ENCODE assay signal across 8 mouse cellular contexts in genomic region chr7:98177929-98178559, GRCm38 (mm10). TPM values are rescaled to one million over a fixed set of nuclear protein-coding genes. Genes with fewer than 3 reads are reported as not detected.
DNase-seq lines count a peak whose midpoint lies in the region; ATAC-seq lines count a peak whose summit lies in the region.

TSS of gene Capn5 (minus strand) at chr7:98178274.

- peak within 1 kb of the TSS; percentile 63 for H3K4me2 ChIP-seq in embryonic facial prominence, embryonic 11.5 days (ENCODE audit: low read depth, low read length)
- peak within 1 kb of the TSS; percentile 79 for H3K4me2 ChIP-seq in limb, embryonic 15.5 days
- peak within 1 kb of the TSS; percentile 81 for H3K4me2 ChIP-seq in midbrain, embryonic 16.5 days (ENCODE audit: low read length)
- peak within 1 kb of the TSS; percentile 76 for H3K4me2 ChIP-seq in stomach, embryonic 14.5 days (replicated peaks; ENCODE audit: low read depth, low read length)

- no peaks in the 10 kb centered on the region for H3K27me3 ChIP-seq in embryonic facial prominence, embryonic 11.5 days (ENCODE audit: control insufficient read depth, insufficient read depth, low read length)
- H3K27me3 ChIP-seq in limb, embryonic 15.5 days = no peaks in the 10 kb centered on the region
- peaks cover 3% of the 10 kb centered on the region for H3K27me3 ChIP-seq in midbrain, embryonic 16.5 days (ENCODE audit: control insufficient read depth, insufficient read depth, low read depth, low read length)
- H3K27me3 ChIP-seq in stomach, embryonic 14.5 days (ENCODE audit: control insufficient read depth, insufficient read depth, low read length) = no peaks in the 10 kb centered on the region

- H3K4me3 ChIP-seq in embryonic facial prominence, embryonic 11.5 days (ENCODE audit: low read depth, low read length) = peak within 1 kb of the TSS; percentile 68
- H3K4me3 ChIP-seq in limb, embryonic 15.5 days = peak within 1 kb of the TSS; percentile 78
- peak within 1 kb of the TSS; percentile 81 for H3K4me3 ChIP-seq in midbrain, embryonic 16.5 days (ENCODE audit: low read depth, low read length)
- peak within 1 kb of the TSS; percentile 72 for H3K4me3 ChIP-seq in stomach, embryonic 14.5 days (ENCODE audit: low read depth, low read length)

- peak within 1 kb of the TSS; percentile 56 for H3K9ac ChIP-seq in embryonic facial prominence, embryonic 11.5 days (replicated peaks; ENCODE audit: low read length)
- peak within 1 kb of the TSS; percentile 50 for H3K9ac ChIP-seq in limb, embryonic 15.5 days
- H3K9ac ChIP-seq in midbrain, embryonic 16.5 days (ENCODE audit: low read depth, low read length) = peak within 1 kb of the TSS; percentile 87
- peak within 1 kb of the TSS; percentile 28 for H3K9ac ChIP-seq in stomach, embryonic 14.5 days (replicated peaks; ENCODE audit: low read depth, low read length)

- H3K36me3 ChIP-seq in embryonic facial prominence, embryonic 11.5 days (replicated peaks; ENCODE audit: control insufficient read depth, insufficient read depth, low read depth, low read length) = no peaks in the 10 kb centered on the region
- no peaks in the 10 kb centered on the region for H3K36me3 ChIP-seq in limb, embryonic 15.5 days
- no peaks in the 10 kb centered on the region for H3K36me3 ChIP-seq in midbrain, embryonic 16.5 days (ENCODE audit: control insufficient read depth, insufficient read depth, low read length)
- H3K36me3 ChIP-seq in stomach, embryonic 14.5 days (ENCODE audit: control insufficient read depth, insufficient read depth, low read length) = no peaks in the 10 kb centered on the region

- no peak within 1 kb of the TSS for H3K27ac ChIP-seq in embryonic facial prominence, embryonic 11.5 days (replicated peaks; ENCODE audit: low read depth, low read length)
- peak within 1 kb of the TSS; percentile 9; the same call in 1 of the 2 replicates for H3K27ac ChIP-seq in limb, embryonic 15.5 days
- 0 out of 2 replicates have a peak within 1 kb of the TSS, but pooled peaks have one; percentile 33 for H3K27ac ChIP-seq in midbrain, embryonic 16.5 days (ENCODE audit: low read length)
- peak within 1 kb of the TSS; percentile 71 for H3K27ac ChIP-seq in stomach, embryonic 14.5 days (ENCODE audit: low read length)

- H3K4me1 ChIP-seq in embryonic facial prominence, embryonic 11.5 days (ENCODE audit: control insufficient read depth, insufficient read depth, low read length) = no peaks in the 10 kb centered on the region
- peaks cover 15% of the 10 kb centered on the region for H3K4me1 ChIP-seq in limb, embryonic 15.5 days
- peaks cover 12% of the 10 kb centered on the region for H3K4me1 ChIP-seq in midbrain, embryonic 16.5 days (ENCODE audit: control insufficient read depth, insufficient read depth, low read length)
- no peaks in the 10 kb centered on the region for H3K4me1 ChIP-seq in stomach, embryonic 14.5 days (ENCODE audit: control insufficient read depth, insufficient read depth, low read length)

- peak; percentile 80 for ATAC-seq in embryonic facial prominence, embryonic 11.5 days (replicated peaks; ENCODE audit: insufficient number of reproducible peaks, low FRiP score, low TSS enrichment, low read depth)
- ATAC-seq in limb, embryonic 15.5 days (ENCODE audit: insufficient number of reproducible peaks, low FRiP score, low TSS enrichment, low read depth) = peak; percentile 84
- peak; percentile 88 for ATAC-seq in midbrain, embryonic 16.5 days
- peak; percentile 83 for ATAC-seq in stomach, embryonic 14.5 days (ENCODE audit: insufficient number of reproducible peaks, insufficient read depth, low FRiP score, low read depth)

- 1% methylated on average over 37 of the region's 44 CpGs for WGBS in embryonic facial prominence, embryonic 11.5 days
- WGBS in limb, embryonic 15.5 days = 2% methylated on average over 36 of the region's 44 CpGs
- 2% methylated on average over 38 of the region's 44 CpGs for WGBS in midbrain, embryonic 16.5 days
- 1% methylated on average over 35 of the region's 44 CpGs for WGBS in stomach, embryonic 14.5 days

- no peaks in the 10 kb centered on the region for H3K9me3 ChIP-seq in embryonic facial prominence, embryonic 11.5 days (replicated peaks; ENCODE audit: control insufficient read depth, low read length)
- H3K9me3 ChIP-seq in limb, embryonic 15.5 days = no peaks in the 10 kb centered on the region
- no peaks in the 10 kb centered on the region for H3K9me3 ChIP-seq in midbrain, embryonic 16.5 days (replicated peaks; ENCODE audit: control insufficient read depth, low read length, poor library complexity, severe bottlenecking)
- no peaks in the 10 kb centered on the region for H3K9me3 ChIP-seq in stomach, embryonic 14.5 days (ENCODE audit: control insufficient read depth, low read depth, low read length)

- DNase-seq in CD4-positive, CD25-positive, alpha-beta regulatory T cell, adult 2 months (ENCODE audit: low read depth, low spot score) = peak; percentile 91
- peak; percentile 72 to 80 for DNase-seq in adrenal gland, postnatal 36 days
- DNase-seq in embryonic facial prominence, embryonic 11.5 days (ENCODE audit: low spot score) = peak; percentile 80
- DNase-seq in heart, adult 9 months (ENCODE audit: low spot score in 2 of 2) = peak; percentile 71 to 74
- peak; percentile 68 for DNase-seq in kidney, adult 9 months

RNA-seq across cellular contexts. Expression of gene Capn5, which starts in this region (rescaled TPM):
- 1 to 10 TPM; 3.7 to 7.0 TPM for total RNA-seq in adrenal gland, postnatal 36 days (2021)
- 2.3 and 2.6 TPM in 2 replicates for polyA plus RNA-seq in embryonic facial prominence, embryonic 11.5 days (2014; fragmentation: Nextera tagmentation; extraction: Ambion mirVana)
- 10.1 and 11.5 TPM in 2 replicates for polyA plus RNA-seq in limb, embryonic 15.5 days (2015; fragmentation: Nextera tagmentation; extraction: Ambion mirVana)
- 23.5 and 24.0 TPM in 2 replicates for polyA plus RNA-seq in midbrain, embryonic 16.5 days (2015; fragmentation: Nextera tagmentation; extraction: Ambion mirVana)
- polyA plus RNA-seq in stomach, embryonic 14.5 days (2014; fragmentation: Nextera tagmentation; extraction: Ambion mirVana) = 5.9 and 7.2 TPM in 2 replicates

Comparison
In these comparisons a context has a peak if more than half of its experiments do, and no peak if none do; other contexts are left out.
1. H3K9ac ChIP-seq: peak in every context shown above with its lines; median percentile 87 in midbrain, embryonic 16.5 days; 56 in embryonic facial prominence, embryonic 11.5 days; 50 in limb, embryonic 15.5 days; 28 in stomach, embryonic 14.5 days.